Mouse (Mus musculus): ENCODE measurements around the gene Elp5.
"Not testable (repeated sequence)": the region's sequence is repeated elsewhere in the genome, so short reads cannot be mapped to it uniquely, and the experiment has no call there.

Gene Elp5

DNA sequence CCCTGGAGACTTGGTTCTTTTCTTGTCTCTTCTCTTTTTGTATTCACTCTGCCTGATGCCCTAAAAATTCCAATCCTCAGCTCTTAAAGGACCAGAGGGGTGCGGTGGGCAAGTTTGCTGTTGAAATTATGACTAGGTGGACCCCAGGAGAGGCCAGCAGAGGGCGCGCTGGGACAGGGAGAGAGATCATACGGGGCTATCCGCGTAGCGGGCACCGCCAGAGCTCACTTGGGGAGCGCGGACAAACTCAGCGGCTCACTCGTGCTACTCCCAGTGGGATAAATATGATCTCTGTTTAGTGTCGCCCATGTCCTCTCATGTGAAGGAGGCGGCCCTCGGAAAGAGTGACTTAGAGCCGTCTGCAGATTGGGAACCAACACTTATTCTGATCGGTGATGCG is 48.1 kb downstream of the Elp5 start:
- peak; percentile 83 for DNase-seq (ENCODE audit: low spot score)

DNA sequence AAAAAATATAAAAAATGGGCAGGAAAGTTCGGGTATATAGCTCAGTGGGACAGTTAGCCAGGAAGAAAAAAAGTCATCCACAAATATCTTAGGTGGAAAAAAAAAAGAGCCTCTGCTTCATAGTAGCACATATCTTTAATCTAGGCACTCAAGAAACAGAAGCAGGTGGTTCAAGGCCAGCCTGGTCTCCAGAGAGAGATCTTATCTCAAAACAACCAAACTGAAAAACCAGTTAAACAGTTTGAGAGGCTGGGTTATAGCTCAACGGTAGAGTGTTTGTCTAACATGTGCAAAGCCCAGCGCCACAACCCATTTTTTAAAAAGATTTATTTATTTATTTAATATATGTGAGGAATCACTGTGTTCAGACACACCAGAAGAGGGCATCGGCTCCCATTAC is 49.3 kb downstream of the Elp5 start:
- DNase-seq (ENCODE audit: low spot score) = no peak

DNA sequence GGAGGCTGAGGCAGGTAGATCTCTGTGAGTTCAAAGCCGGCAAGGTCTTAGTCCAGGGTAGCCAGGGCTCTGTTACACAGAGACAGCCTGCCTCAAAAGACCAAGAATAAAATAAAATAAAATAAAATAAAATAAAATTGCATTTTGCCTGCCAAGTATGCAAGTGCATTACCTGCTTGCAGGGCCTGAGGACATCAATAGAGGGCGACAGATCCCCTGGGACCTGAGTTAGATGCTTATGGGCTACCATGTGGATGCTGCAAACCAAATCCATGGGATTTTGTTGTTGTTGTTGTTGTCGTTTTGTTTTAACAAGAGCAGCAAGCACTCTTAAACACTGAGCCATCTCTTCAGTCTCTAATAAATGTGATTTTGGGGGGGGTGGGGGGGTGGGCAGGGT is 50.1 kb downstream of the Elp5 start:
- no peak for DNase-seq (ENCODE audit: low spot score)

DNA sequence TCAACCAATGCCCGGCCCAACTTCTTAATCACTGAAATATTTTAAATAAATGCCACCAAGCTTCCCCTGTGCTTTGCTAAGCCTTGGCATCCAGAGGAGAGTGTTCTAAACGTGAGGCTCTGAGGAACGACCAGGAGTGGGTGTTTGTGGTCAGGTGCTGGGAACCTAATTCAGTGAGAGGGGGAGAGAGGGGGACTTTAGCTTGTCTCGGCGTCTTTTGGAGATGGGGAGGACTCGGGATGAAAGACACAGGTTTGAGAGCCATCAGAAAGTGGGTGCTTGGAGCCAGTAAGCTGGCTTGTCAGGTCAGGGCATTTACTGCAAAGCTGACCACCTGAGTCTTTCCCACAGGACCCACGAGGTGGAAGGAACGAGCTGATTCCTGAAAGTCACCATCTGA is 50.5 kb downstream of the Elp5 start:
- no peak for DNase-seq (ENCODE audit: low spot score)

DNA sequence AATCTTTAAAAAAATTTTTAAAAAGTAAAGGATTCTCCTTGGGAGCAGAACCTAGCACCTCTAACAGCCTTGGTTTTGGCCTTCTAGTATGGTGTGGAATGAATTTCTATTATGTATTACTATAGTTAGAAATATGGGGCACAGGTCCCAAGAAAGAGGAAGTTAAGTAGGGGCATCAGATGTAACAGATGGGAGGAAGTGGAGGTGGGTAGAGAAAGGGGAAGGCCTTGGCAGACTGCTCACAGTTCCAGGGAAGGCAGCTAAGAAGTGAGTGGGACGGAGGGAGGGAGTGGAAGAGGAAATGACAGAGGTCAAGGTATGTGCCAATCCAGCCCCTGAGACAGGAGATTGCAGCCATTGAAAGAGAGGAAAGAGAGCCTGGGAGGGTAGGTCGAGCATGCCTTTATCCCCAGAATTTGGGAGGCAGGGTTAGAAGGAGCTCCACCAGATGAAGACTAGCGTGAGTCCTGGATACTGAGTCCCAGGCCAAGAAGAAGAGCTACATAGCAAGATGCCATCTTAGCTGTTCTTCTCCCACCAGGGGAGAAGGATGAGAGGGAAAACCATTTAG is 51.3 kb downstream of the Elp5 start:
- DNase-seq (ENCODE audit: low spot score) = no peak

DNA sequence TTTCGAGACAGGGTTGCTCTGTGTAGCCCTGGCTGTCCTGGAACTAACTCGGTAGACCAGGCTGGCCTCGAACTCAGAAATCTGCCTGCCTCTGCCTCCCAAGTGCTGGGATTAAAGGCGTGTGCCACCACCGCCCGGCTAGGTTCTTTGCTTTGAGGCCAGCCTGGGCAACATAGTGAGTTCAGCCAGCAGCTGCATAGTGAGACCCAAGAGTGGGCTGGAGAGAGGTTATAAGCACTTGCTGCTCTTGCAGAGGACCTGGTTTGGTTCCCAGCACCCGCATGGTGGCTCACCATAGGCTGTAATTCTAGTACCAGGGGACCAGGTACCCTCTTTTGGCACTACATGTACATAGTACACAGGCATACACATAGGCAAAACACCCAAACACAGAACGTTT is 52.1 kb downstream of the Elp5 start:
- DNase-seq (ENCODE audit: low spot score) = not testable (repeated sequence)

DNA sequence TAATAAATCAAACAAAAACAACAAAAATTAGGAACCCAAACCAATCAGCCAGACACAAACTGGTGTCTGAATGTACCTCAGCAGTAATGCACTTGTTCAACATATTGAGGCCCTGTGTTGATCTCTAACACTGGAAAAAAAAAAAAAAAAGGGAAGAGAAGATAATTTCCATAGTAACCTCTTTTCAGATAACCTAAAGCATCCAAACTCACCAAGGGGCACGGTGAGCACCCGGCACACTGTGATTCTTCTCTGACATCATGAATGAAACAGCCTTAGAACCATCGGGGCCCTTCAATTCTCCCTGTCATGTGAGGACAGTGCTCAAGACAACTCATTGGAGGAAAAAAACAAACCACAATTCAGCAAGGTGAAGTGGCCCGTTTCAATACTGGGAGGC is 52.6 kb downstream of the Elp5 start:
- no peak for DNase-seq (ENCODE audit: low spot score)

DNA sequence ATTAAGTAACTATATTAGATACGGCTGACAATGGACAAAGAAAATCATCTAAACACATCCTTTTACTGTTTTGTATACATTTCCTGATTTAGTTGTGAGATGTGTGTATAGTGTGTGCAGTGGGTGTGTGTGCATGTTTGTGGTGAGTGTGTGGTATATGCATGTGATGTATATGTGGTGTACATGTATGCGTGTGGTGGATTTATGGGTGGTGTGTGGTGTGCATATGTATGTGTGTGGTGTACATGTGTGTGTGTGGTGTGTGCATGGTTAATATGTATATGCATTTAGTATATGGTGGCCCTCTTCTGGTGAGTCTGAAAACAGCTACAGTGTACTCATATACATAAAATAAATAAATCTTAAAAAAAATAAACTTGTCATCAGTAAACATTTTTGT is 54.8 kb downstream of the Elp5 start:
- DNase-seq (ENCODE audit: low spot score) = no peak

DNA sequence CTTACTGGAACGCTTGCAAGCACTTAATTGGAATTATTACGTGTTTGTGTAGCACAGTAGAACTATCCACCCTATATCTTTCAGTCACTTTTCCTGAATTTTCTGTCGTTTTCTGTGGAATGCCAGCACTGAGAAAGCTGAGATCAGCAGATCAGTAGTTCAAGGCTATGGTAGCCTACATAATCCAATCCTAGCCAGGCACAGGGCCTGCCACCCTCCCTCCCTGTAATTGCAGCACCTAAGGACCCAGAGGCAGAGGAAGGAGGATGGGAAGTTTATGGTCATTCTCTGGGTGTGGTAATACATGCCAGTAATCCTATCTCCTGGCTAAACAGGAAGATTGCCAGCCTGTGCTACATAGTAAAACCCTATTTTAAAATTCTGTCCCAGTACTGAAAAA is 59.5 kb downstream of the Elp5 start:
- DNase-seq (ENCODE audit: low spot score) = no peak

DNA sequence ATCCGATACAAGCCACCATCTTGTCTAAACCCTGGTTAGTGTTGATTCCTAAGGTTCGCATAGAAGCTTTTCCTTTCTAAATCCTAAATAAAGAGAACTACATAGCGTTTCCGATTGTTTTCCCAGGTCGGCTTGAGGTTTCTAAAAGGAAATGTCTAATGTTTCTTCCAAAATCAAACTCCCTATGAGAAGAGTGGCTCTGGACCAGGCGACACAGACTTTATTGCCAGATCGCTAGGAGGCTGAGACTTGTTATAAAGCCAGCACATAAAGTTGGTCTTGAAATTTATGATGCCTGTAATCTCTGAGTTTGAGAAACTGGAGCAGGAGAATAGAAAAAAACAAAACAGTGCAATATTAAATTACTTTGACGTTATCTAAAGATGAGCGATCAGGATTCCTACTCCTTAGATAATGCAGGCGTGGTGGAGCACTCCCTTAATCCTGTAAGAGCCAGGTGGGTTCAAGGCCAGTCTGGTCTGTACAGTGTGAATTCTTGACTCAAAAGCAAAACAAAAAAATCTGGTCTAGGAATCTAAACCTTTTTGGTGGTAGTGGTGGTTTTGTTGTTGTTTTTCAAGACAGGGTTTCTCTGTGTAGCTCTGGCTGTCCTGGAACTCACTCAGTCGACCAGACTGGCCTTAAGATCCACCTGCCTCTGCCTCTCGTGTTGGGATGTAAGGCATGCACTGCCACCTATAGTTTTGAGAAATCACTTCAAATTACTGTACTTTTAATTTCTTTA is 60.1 kb downstream of the Elp5 start:
- no peak for DNase-seq (ENCODE audit: low spot score)

DNA sequence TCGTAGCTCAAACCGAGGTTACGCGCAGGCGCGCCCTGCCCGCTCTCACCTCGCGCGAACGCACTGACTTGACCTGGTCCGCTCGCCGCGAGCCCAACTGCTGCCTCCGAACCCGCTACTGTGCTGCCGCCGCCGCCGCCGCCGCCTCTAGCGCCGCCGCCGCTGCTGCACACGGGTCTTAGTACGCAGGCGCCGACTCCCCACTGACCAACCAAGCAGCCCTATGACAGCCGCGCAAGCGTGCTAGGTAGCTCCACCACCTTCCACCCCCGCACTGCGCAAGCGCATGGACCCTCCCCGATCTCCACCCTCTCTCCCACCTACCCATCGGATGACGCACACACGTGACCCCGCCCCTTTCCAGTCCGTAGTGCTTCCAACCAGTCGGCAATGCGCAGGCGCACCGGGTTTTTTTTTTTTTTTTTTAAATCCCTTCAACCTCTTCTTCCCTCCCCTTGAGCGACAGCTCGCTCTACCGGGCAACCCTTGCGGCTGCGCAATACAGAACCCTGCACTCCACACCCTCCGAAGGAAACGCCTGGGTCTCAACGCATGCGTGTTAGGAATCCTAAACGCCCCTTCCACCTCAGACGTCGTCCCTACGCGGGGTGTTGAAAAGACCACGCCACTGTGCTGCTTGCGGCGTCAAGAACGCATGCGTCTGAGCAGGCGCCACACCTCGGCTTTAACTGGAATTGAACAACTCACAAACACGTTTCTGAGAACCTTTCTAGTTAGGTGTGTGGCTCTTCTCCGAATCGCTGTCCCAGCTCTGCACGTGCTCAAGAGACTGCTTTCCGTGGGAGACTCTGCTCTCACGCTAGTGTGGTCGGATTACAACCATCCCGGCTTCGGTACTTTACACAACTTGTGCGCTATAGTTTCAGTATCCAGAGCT is 61.0 kb downstream of the Elp5 start, which contains the start of gene Eif5a:
TSS of gene Eif5a (minus strand) at position 845 of the 898 bp plus-strand sequence.
- peak; percentile 100 for DNase-seq (ENCODE audit: low spot score)

DNA sequence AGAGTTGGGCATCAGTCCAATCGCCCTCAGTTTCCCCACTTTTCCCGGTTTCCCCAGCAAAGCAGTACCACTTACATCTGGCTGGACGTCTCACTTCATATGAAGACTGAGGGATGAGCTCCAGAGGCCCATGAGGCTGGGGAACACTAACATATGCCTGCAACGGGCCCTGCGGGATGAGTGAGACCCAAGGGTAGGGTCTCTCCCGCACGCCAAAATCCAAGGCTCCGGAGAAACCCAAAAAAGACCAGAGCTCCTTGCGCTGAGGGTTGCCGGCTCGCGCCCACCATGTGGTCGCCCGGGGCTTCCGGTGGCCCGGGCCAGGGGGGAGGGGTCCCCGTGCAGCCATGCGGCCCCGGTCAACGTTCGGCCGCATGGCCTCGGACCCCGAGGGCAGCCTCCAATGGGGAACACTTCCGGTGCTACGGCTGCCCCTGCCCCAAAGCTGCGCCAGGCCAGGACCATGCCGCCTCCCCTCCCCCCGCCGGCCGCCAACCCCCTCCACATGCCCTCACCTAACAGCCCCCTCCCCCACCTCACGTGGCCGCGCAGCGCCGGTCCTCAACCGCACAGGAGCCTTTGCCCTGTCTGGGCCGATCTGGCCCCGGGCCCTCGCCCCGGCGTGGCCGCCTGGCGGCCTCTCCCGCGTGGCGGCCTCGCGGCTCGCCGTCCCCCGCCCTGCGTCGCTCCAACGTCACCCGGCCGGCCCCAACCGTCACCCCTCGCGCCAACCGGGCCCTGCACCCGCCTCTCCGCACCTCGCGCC is 61.9 kb downstream of the Elp5 start:
- DNase-seq (ENCODE audit: low spot score) = no peak

DNA sequence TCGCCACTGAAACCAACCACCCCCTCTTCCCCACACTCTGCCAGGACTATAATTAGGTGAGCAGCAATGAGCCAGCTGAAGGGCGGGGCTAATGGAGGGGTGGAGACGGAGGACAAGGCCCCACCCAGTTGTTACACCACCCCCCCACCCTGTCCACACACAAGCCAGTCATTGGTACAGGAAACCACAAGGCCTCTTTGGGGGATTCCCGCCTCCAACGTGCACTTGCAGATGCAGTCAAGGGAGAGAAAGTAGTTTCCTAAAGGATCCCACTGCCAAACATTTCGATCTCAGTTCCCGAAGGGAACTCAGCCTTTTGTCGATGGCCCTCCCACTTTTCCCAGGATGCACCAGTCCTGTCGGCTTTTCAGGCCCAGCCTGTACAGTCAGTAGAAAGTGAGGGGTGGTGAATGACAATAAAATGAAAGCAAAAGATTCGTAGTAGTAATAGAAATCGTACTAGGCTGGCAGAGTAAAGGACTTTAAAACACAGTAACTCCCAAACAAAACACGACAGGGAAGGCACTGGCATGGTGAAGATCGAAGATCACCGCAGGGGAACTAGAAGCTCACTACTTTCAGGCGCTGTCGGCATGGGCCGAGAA is 62.6 kb downstream of the Elp5 start:
- peak; percentile 82 for DNase-seq (ENCODE audit: low spot score)

DNA sequence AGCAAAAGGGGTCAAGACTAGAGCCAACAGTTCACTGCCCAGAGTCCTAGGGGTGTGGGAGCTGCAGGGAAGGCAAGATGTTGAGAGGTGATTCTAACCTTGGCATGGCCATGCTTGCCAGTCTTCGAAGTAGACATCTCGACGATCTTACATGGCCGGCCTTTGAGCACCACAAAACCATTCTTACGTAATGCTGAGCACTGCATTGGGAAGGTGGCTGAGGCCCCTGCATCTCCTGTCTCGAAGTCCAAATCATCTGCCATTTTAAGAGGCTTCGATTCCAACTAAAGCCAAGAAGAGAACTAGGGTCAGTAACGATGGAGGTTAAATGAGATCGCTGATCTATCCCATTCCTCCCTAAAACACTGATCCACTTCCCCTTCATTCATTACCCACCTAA is 63.3 kb downstream of the Elp5 start:
- DNase-seq (ENCODE audit: low spot score) = no peak
